Mouse (Mus musculus) ovary, adult 18-20 months (tissue): ENCODE results near the gene Cdk6.
"Not testable (repeated sequence)": the region's sequence is repeated elsewhere in the genome, so short reads cannot be mapped to it uniquely, and the experiment has no call there.

ENCODE experiments used
- DNase-seq: peaks from one replicate; pipeline ENCODE4 v3.0.0; 2022; ENCODE audit warnings: low spot score, mixed read lengths

Gene Cdk6

GRCm38 (mm10) chr5:3341111-3341911 is at the start of gene Cdk6:
Cdk6 (plus strand) TSS chr5:3341485.
- peak; percentile 30 for DNase-seq

- no peak for DNase-seq
These were observed 47.6 kb upstream of the Cdk6 start for GRCm38 (mm10) chr5:3293666-3294065.

- no peak for DNase-seq
These were observed 40.4 kb upstream of the Cdk6 start for GRCm38 (mm10) chr5:3300801-3301457.

- DNase-seq: no peak
These were observed 39.8 kb upstream of the Cdk6 start for GRCm38 (mm10) chr5:3301535-3301934.

- DNase-seq: no peak
These were observed 37.4 kb upstream of the Cdk6 start for GRCm38 (mm10) chr5:3303876-3304275.

- DNase-seq: no peak
These were observed 35.1 kb upstream of the Cdk6 start for GRCm38 (mm10) chr5:3306146-3306545.

- DNase-seq: no peak
These were observed 32.2 kb upstream of the Cdk6 start for GRCm38 (mm10) chr5:3309122-3309521.

GRCm38 (mm10) chr5:3309587-3309986 is 31.7 kb upstream of the Cdk6 start:
- DNase-seq: no peak

GRCm38 (mm10) chr5:3311156-3311555 is 30.1 kb upstream of the Cdk6 start:
- DNase-seq: not testable (repeated sequence)

GRCm38 (mm10) chr5:3317724-3318123 is 23.6 kb upstream of the Cdk6 start:
- DNase-seq: not testable (repeated sequence)

GRCm38 (mm10) chr5:3320225-3320624 is 21.1 kb upstream of the Cdk6 start:
- no peak for DNase-seq

- no peak for DNase-seq
These were observed 19.2 kb upstream of the Cdk6 start for GRCm38 (mm10) chr5:3322052-3322451.

GRCm38 (mm10) chr5:3324116-3324515 is 17.2 kb upstream of the Cdk6 start:
- no peak for DNase-seq

- DNase-seq: no peak
These were observed 11.9 kb upstream of the Cdk6 start for GRCm38 (mm10) chr5:3329361-3329760.

GRCm38 (mm10) chr5:3330932-3331331 is 10.4 kb upstream of the Cdk6 start:
- DNase-seq: no peak

GRCm38 (mm10) chr5:3333019-3333418 is 8.3 kb upstream of the Cdk6 start:
- not testable (repeated sequence) for DNase-seq

- DNase-seq: not testable (repeated sequence)
These were observed 786 bp upstream of the Cdk6 start for GRCm38 (mm10) chr5:3340340-3341058.

GRCm38 (mm10) chr5:3341931-3342770 is 866 bp downstream of the Cdk6 start:
- DNase-seq: peak; percentile 30

GRCm38 (mm10) chr5:3342771-3343565 is 1.7 kb downstream of the Cdk6 start:
- DNase-seq: no peak

- peak; percentile 55 for DNase-seq
These were observed 2.3 kb downstream of the Cdk6 start for GRCm38 (mm10) chr5:3343566-3344080.
